Mouse (Mus musculus) liver, embryonic 16.5 days (tissue): ENCODE measurements around the gene Cpm. TPM values are rescaled to one million over a fixed set of nuclear protein-coding genes. Genes with fewer than 3 reads are reported as not detected.

ENCODE experiments used
- ATAC-seq: fragments of 200-750 bp; cut with Nextera tagmentation; 2 replicates; pipeline ENCODE4 v1.8.0; 2017; ENCODE audit warnings: low read depth, mild to moderate bottlenecking, moderate number of reproducible peaks, moderate library complexity
- H3K27ac ChIP-seq: fragments of 300-500 bp; sonication (generic); 2 replicates; pipeline ENCODE4 v1.5.1; 2014; ENCODE audit warnings: mild to moderate bottlenecking, low read length
- H3K27me3 ChIP-seq: fragments of 300-500 bp; sonication (generic); 2 replicates; pipeline ENCODE4 v1.6.1; 2014; ENCODE audit warnings: low read depth, low read length, mixed read lengths; ENCODE audit not compliant: control insufficient read depth, insufficient read depth
- H3K36me3 ChIP-seq: fragments of 300-500 bp; sonication (generic); 2 replicates; pipeline ENCODE4 v1.6.1; 2014; ENCODE audit warnings: mild to moderate bottlenecking; ENCODE audit not compliant: control insufficient read depth, insufficient read depth
- H3K4me1 ChIP-seq: fragments of 300-500 bp; sonication (generic); 2 replicates; pipeline ENCODE4 v1.6.1; 2014; ENCODE audit warnings: low read depth, low read length, mixed read lengths; ENCODE audit not compliant: control insufficient read depth
- H3K4me2 ChIP-seq: fragments of 300-500 bp; sonication (generic); 2 replicates; pipeline ENCODE4 v1.6.1; 2014; ENCODE audit warnings: low read depth, low read length, mixed read lengths
- H3K4me3 ChIP-seq: fragments of 300-500 bp; sonication (generic); 2 replicates; pipeline ENCODE4 v1.5.1; 2014; ENCODE audit warnings: low read depth, mild to moderate bottlenecking, low read length
- H3K9ac ChIP-seq: fragments of 300-500 bp; sonication (generic); 2 replicates; pipeline ENCODE4 v1.6.1; 2014; ENCODE audit warnings: low read depth, low read length
- H3K9me3 ChIP-seq: fragments of 300-500 bp; sonication (generic); replicated peaks from 2 replicates; pipeline ENCODE4 v1.6.1; 2016; ENCODE audit warnings: low read length; ENCODE audit not compliant: control insufficient read depth
- WGBS: fragments of 180-500 bp; shearing (Covaris S2); extraction: QIAGEN DNeasy Blood & Tissue Kit; methylation state at CpG from one replicate; pipeline ENCODE4 v1.1.7; 2014; ENCODE audit not compliant: insufficient replicate concordance; 5-methylcytosine and 5-hydroxymethylcytosine counted together
- polyA plus RNA-seq: library from polyadenylated mRNA; unstranded; fragments of >200 nt; fragmentation: Nextera tagmentation; extraction: Ambion mirVana; gene quantifications from 2 replicates; pipeline ENCODE4 v1.2.1, GENCODE M21; 2015

The Cpm gene
- polyA plus RNA-seq, 1 experiment from 2014 or later: 61.6 TPM

DNA sequence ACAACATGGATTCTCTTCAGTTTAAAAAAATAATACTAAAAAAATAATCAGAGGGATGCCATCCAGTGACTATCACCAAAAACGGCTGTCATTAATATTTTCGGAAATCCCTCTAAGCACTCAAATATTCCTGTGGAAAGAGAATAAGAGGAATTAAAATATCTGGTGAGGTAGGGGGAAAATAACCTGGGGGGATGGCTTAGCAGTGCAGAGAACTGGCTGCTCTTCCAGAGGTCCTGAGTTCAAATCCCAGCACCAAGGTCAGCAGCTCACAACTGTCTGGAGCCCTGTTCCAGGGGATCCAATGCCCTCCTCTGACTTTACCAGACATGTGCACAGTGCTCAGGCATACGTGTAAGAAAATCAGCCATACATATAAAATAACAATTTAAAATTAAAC, 37.1 kb downstream of the Cpm start:
- H3K27ac ChIP-seq: no peak overlapping the region
- no peak overlapping the region for H3K4me2 ChIP-seq
- no peak for ATAC-seq
- 67% methylated on average over 3 of the region's 3 CpGs for WGBS
- H3K9ac ChIP-seq: no peak overlapping the region
- no peaks in the 10 kb centered on the region for H3K36me3 ChIP-seq
- H3K4me1 ChIP-seq: no peaks in the 10 kb centered on the region; the same call in 1 of the 2 replicates
- no peaks in the 10 kb centered on the region for H3K9me3 ChIP-seq
- H3K27me3 ChIP-seq: no peaks in the 10 kb centered on the region
- H3K4me3 ChIP-seq: no peak overlapping the region

GRCm38 (mm10) chr10:117666947-117667630, 37.8 kb downstream of the Cpm start:
- ATAC-seq: no peak
- Histone ChIP-seq H3K9me3 (no peaks in the 10 kb centered on the region), H3K9ac (no peak overlapping the region), H3K27ac (no peak overlapping the region), H3K4me2 (no peak overlapping the region), H3K4me3 (no peak overlapping the region), H3K4me1 (no peaks in the 10 kb centered on the region; the same call in 1 of the 2 replicates), H3K27me3 (no peaks in the 10 kb centered on the region), H3K36me3 (no peaks in the 10 kb centered on the region)
- WGBS: 74% methylated on average over 9 of the region's 9 CpGs

DNA sequence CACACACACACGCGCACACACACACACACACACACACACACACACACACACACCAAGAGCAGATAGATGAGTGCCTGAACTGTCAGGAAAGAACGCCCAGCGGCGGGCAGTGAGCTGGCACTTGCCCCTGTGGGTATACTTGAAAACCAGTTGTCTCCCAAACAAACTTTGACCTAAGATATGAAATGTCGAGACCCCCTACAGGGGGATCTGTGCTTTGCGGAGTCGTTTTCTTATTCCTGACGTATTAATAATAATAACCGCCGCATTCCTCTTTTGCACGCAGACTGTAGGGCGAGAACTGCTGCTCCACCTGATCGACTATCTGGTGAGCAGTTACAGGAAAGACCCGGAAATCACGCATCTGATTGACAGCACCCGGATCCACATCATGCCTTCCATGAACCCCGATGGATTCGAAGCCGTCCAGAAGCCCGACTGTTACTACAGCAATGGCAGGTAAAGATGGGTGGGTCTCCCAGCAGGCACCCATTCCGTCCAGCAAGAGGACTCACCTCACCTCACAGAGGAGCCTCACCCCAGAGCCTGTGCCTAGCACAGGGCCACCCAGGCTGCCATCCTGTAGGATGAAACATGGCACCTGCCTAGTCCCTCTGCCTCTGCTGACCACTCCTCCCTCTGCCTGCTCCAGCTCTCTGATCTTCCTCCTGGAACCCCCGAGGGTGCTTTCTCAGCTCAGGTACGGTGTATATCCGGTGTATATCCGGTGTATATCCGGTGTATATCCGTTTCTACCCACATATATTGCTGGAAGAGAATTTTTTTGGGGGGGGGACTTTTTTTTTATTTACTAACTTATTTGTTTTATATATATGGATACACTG, 38.6 kb downstream of the Cpm start:
- no peak for ATAC-seq
- Histone ChIP-seq H3K9ac (no peak overlapping the region), H3K4me2 (no peak overlapping the region), H3K36me3 (no peaks in the 10 kb centered on the region), H3K27ac (no peak overlapping the region), H3K4me3 (no peak overlapping the region), H3K4me1 (no peaks in the 10 kb centered on the region; the same call in 1 of the 2 replicates), H3K27me3 (no peaks in the 10 kb centered on the region), H3K9me3 (no peaks in the 10 kb centered on the region)
- 77% methylated on average over 28 of the region's 28 CpGs for WGBS

DNA sequence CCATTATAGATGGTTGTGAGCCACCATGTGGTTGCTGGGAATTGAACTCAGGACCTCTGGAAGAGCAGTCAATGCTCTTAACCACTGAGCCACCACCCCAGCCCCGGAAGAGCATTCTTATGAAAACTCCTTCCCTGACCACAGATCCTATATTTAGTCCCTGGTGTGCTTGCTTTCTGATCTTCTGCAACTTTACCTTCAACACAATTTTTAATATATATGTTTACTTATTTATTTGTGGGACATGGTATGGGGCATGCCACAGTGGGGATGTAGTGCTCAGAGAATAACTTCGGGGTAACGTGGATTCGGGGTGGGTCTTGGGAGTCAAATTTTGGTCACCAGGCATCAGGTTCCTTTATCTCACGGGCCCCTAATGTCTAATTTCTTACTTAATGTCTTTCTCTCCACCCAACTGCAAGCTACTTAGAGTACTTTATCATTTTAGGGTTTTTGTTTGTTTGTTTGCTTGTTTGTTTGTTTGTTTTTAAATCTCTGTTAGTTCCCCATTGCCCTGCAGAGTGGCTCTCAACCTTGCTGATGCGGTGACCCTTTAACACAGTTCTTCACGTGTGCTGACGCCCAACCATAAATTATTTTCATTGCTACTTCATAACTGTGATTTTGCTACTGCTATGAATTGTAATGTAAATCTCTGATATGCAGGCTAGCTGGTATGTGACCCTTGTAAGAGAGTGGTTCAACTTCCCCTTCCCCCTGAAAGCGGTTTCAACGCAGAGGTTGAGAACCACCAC, 39.4 kb downstream of the Cpm start:
- H3K4me1 ChIP-seq: no peaks in the 10 kb centered on the region; the same call in 1 of the 2 replicates
- no peak overlapping the region for H3K4me2 ChIP-seq
- no peak overlapping the region for H3K27ac ChIP-seq
- WGBS: 63% methylated on average over 10 of the region's 10 CpGs
- no peaks in the 10 kb centered on the region for H3K36me3 ChIP-seq
- no peak overlapping the region for H3K9ac ChIP-seq
- ATAC-seq: no peak
- H3K27me3 ChIP-seq: no peaks in the 10 kb centered on the region
- H3K4me3 ChIP-seq: no peak overlapping the region
- no peaks in the 10 kb centered on the region for H3K9me3 ChIP-seq

GRCm38 (mm10) chr10:117669449-117670090, 40.3 kb downstream of the Cpm start:
- Histone ChIP-seq H3K27ac (no peak overlapping the region), H3K4me2 (no peak overlapping the region), H3K9me3 (no peaks in the 10 kb centered on the region), H3K36me3 (no peaks in the 10 kb centered on the region), H3K27me3 (no peaks in the 10 kb centered on the region), H3K4me3 (no peak overlapping the region), H3K4me1 (no peaks in the 10 kb centered on the region; the same call in 1 of the 2 replicates), H3K9ac (no peak overlapping the region)
- ATAC-seq: no peak
- 62% methylated on average over 10 of the region's 10 CpGs for WGBS

DNA sequence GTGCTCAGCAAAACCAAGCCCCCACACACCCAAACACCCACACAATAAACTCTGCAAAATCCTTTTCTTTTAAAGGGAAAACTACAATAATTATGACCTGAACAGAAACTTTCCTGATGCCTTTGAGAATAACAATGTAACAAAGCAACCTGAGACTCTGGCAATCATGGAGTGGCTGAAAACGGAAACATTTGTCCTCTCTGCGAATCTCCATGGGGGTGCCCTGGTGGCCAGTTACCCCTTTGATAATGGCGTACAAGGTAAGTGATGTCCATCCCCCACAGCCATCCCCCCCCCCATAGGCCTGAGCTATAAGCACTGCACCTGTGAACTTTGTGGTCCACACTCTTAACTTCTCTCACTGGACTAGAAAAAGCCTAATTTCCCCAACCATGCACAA, 40.8 kb downstream of the Cpm start:
- no peaks in the 10 kb centered on the region for H3K9me3 ChIP-seq
- H3K4me2 ChIP-seq: no peak overlapping the region
- no peaks in the 10 kb centered on the region for H3K4me1 ChIP-seq
- ATAC-seq: no peak
- no peak overlapping the region for H3K27ac ChIP-seq
- no peaks in the 10 kb centered on the region for H3K36me3 ChIP-seq
- no peak overlapping the region for H3K9ac ChIP-seq
- no peak overlapping the region for H3K4me3 ChIP-seq
- no peaks in the 10 kb centered on the region for H3K27me3 ChIP-seq
- WGBS: 63% methylated on average over 3 of the region's 3 CpGs

DNA sequence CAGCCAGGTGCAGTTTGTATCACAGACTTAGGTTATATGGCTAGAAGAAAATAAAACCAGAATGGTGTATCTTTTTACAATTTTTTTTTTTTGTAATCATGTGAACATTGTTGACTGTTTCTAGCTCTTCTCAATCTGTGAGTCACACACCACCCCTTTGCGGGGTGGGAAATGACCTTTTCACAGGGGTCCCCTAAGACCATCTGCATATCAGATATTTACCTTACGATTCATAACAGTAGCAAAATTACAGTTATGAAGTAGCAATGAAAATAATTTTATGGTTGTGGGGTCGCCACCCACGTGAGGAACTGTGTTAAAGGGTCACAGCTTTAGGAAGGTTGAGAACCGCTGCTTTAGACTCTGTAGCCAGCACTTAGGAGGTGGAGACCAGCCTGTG, 41.5 kb downstream of the Cpm start:
- H3K4me2 ChIP-seq: no peak overlapping the region
- no peaks in the 10 kb centered on the region for H3K36me3 ChIP-seq
- no peaks in the 10 kb centered on the region for H3K27me3 ChIP-seq
- H3K9me3 ChIP-seq: no peaks in the 10 kb centered on the region
- ATAC-seq: no peak
- H3K27ac ChIP-seq: no peak overlapping the region
- no peaks in the 10 kb centered on the region; the same call in 1 of the 2 replicates for H3K4me1 ChIP-seq
- WGBS: 62% methylated on average over 5 of the region's 5 CpGs
- H3K4me3 ChIP-seq: no peak overlapping the region
- H3K9ac ChIP-seq: no peak overlapping the region

GRCm38 (mm10) chr10:117671266-117671665, 42.0 kb downstream of the Cpm start:
- no peaks in the 10 kb centered on the region for H3K27me3 ChIP-seq
- H3K4me1 ChIP-seq: no peaks in the 10 kb centered on the region; the same call in 1 of the 2 replicates
- H3K9ac ChIP-seq: no peak overlapping the region
- H3K27ac ChIP-seq: no peak overlapping the region
- no peak overlapping the region for H3K4me2 ChIP-seq
- H3K36me3 ChIP-seq: no peaks in the 10 kb centered on the region
- no peak for ATAC-seq
- no peak overlapping the region for H3K4me3 ChIP-seq
- 70% methylated on average over 9 of the region's 9 CpGs for WGBS
- H3K9me3 ChIP-seq: no peaks in the 10 kb centered on the region
